Mouse (Mus musculus) frontal cortex, postnatal 36 days (tissue): ENCODE results near the gene Ttc9c.

Source experiments
- DNase-seq, 2 experiments: peaks; one replicate each; pipeline ENCODE4 v3.0.0; 2022; ENCODE audit warnings: low spot score in 2 of 2

Gene Ttc9c

DNA sequence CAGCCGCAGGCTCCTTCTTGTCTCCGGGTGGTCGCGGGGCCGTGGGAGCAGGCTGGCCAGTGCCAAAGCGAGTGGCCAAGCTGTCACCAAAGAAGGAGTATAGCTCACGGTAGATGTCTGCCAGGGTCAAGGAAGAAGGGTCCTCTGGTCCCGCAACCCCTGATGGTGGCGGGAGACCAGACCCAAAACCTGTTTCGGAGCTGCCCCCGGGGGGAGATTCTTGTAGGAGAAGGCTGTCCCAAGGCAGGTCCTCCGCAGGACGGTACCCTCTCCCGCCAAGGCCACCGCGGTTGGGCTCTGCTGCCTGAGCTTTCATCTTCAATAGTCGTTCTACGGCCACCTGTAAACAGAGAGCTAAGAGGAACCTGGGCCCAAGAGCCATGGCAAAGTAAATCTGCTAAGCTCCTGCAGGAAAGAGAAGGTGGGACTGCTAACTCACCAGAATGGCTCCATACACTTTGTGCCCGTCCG is 44.1 kb downstream of the Ttc9c start:
- no peak for DNase-seq

DNA sequence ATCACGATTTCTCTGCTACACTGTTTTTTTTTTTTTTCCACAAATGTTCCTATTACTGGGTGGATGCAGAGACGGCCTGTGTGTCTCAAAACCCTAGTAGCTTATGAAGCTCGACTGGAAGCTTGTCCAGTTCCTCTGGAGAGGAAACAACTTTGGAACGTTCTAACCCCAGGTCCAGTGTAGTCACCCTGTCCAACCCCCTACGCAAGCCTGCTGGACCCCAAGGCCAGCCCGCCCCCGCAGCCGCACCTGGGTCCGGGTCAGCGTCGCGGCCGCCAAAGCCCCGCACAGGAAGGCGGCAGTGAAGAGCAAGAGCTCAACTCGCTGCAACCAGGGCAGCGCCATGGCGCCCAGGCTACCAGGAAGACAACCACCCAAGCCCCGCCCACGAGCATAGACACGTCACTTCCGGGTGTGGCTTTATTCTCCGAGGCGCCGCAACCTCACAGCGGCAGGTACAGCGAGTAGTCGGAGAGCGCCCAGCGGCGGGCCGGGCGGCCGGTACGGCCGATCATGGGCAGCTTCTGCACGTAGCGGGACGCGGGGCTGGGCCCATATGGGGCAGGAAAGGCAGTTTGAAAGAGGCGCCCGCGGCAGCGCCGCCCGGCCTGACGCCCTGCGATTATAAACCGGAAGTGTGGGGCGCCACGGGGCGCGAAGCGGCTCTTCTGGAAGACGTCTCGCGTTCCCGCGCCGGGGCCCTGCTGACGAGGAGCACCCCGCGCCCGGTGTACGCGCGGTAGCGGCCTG is 44.9 kb downstream of the Ttc9c start, which contains the start of gene Tmem179b:
TSS of gene Tmem179b (minus strand) at position 382 of the 750 bp plus-strand sequence.
- DNase-seq, result peak; percentile 97 to 98

DNA sequence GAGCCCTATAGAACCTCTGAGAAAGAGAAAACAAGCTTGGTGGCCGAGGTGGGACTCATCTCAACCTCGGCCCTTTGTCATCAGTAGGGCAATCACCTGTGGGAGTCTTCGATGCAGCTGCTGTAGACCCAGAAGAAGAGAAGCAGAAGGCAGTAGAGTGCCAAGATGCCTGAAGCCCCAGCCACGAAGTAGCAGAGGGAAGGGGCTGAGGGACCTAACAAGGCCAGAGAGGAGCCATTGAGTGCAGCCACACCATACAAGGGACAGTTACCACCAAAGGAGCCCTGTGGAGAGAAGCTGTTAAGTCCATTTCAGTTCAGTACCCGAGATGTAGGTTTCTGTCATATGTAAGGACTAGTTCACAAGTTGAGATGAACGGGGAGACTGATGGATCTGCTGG is 45.7 kb downstream of the Ttc9c start:
- no peak for DNase-seq

DNA sequence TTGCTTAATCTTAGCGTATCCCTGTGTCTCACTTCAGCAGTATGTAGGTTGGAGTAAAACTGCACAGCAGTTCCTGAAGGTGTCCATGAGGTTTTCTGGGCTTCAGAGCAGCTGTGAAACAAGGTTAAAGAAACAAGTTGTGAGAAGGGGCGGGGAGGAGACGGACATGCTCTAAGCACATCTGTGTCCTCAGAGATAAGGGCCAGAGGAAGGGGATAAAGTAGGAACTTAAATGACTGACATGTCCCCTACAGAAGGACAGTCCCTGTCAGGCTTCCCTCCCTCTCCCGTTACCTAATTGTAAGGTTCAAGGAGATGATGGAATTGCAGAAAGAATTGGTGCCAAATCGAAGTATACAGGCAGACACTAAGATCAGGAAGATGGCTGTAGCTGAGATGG is 46.1 kb downstream of the Ttc9c start:
- no peak for DNase-seq

DNA sequence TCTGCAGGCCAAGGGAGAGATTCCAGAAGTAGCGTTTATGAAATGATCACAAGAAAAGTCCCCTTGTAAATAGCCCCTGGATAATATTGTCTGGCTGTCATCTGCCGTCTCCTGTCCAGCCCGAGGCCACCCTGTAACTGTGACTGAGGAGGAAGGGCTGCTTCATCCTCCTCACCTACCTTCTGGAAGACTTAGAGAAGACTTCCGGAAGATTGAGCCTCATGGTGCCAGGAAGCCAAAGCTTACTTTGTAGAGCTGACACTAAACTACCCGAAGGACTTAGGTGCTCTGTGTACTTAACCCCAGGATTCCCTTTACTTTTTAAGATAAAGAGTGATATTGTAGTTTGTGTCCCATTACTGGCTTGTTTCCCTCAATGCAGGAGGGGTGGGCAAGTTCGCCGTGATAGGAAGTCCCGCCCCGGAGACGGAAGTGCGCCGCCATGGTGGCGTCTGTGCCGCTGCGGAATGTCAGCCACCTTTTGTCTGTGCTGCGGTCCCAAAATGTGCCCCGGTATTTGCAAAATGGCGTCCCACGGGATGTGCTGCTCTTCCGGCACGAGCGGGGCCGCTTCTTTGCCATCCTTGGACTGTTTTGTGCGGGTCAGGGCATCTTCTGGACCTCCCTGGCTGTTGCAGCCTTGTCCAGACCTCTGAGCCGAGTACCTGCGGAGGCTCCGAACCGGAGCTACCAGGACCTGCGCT is 48.4 kb downstream of the Ttc9c start, which contains the start of gene Tmem223:
TSS of gene Tmem223 (plus strand) at position 430 of the 704 bp plus-strand sequence.
- DNase-seq, result peak; percentile 79 to 80

DNA sequence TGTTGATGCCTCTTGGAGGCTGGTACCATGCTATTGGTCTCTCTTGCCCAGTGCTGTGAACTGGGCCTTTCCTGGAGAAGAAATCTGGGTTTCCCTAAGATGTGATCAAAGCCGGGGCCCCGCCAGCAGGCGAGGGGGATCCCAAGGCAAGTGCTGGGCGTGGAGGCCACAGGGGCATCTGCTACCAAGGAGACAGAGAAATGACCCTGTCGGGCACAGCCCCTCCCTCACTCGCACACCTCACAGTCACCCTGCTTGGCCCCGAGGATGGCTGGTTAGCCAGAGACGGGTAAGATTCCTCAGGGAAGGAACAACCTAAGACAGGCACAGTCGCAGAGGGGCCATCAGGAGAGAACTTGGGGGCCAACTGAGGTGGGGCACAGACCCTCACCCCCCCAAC is 53.6 kb downstream of the Ttc9c start:
- no peak for DNase-seq

DNA sequence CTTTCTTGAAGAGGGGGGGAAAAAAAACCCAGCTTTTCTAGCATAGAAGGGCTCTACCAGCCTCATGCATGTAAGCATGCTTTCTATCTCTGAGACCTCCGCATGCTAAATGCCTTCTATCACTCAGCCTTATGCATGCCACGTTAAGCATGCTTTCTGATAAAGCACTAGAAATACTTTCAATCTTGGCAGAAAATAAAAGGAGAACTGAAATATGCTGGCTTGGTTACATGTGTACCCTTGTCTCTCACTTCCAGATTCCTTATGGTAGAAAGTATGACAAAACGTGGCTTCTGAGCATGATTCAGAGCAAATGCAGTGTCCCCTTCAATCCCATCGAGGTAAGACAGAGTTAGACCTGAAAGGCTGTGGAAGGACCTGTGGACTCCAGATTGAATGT is 55.9 kb downstream of the Ttc9c start:
- DNase-seq, result no peak

DNA sequence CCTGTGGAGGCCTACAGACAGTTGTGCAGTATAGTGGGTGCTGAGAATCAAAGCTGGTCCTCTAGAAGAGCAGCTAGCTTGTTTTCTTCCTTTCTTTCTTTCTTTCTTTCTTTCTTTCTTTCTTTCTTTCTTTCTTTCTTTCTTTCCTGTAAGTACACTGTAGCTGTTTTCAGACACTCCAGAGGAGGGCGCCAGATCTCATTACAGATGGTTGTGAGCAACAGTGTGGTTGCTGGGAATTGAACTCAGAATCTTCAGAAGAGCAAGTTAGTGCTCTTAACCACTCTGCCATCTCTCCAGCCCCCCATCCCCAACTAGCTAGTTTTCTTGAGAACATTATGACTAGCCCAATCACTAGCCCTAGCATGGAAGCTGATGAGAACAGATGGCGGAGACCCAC is 58.4 kb downstream of the Ttc9c start:
- DNase-seq, result no peak
